Mouse (Mus musculus) embryonic facial prominence, embryonic 10.5 days (tissue): ENCODE measurements around the gene Vmn1r47. TPM values are rescaled to one million over a fixed set of nuclear protein-coding genes. Genes with fewer than 3 reads are reported as not detected.
"Not testable (repeated sequence)": the region's sequence is repeated elsewhere in the genome, so short reads cannot be mapped to it uniquely, and the experiment has no call there.

Experiments
- DNase-seq: peaks from one replicate; pipeline ENCODE4 v3.0.0-alpha.2; 2017; ENCODE audit warnings: low spot score
- H3K27ac ChIP-seq: fragments of 300-500 bp; sonication (generic); replicated peaks from 2 replicates; pipeline ENCODE4 v1.5.1; 2016; ENCODE audit warnings: mild to moderate bottlenecking
- H3K27me3 ChIP-seq: fragments of 300-500 bp; sonication (generic); replicated peaks from 2 replicates; pipeline ENCODE4 v1.6.1; 2016; ENCODE audit warnings: low read depth, mild to moderate bottlenecking; ENCODE audit not compliant: poor library complexity, severe bottlenecking
- H3K36me3 ChIP-seq: fragments of 300-500 bp; sonication (generic); replicated peaks from 2 replicates; pipeline ENCODE4 v1.6.1; 2016; ENCODE audit warnings: mild to moderate bottlenecking, moderate library complexity
- H3K4me1 ChIP-seq: fragments of 300-500 bp; sonication (generic); 2 replicates; pipeline ENCODE4 v1.6.1; 2016
- H3K4me3 ChIP-seq: fragments of 300-500 bp; sonication (generic); 2 replicates; pipeline ENCODE4 v1.5.1; 2016; ENCODE audit warnings: mild to moderate bottlenecking, moderate library complexity
- H3K9me3 ChIP-seq: fragments of 300-500 bp; sonication (generic); 2 replicates; pipeline ENCODE4 v1.6.1; 2016; ENCODE audit warnings: mild to moderate bottlenecking
- WGBS: fragments of 180-500 bp; shearing (Covaris S2); methylation state at CpG from one replicate; pipeline ENCODE4 v1.1.7; 2016; 5-methylcytosine and 5-hydroxymethylcytosine counted together
- polyA plus RNA-seq: library from polyadenylated mRNA; unstranded; fragments of >200 nt; fragmentation: Nextera tagmentation; extraction: Ambion mirVana; gene quantifications from 2 replicates; pipeline ENCODE4 v1.2.1, GENCODE M21; 2016

Vmn1r47 gene
- not detected in 2 replicates for polyA plus RNA-seq

- not testable (repeated sequence) for DNase-seq
Measured at GRCm38 (mm10) chr6:90015847-90016246, at the start of gene Vmn1r47. Gene Vmn1r47, plus strand, starts transcription at chr6:90016147.

GRCm38 (mm10) chr6:89966341-89966740, 49.6 kb upstream of the Vmn1r47 start:
- no peak for DNase-seq
- H3K27me3 ChIP-seq: no peaks in the 10 kb centered on the region
- H3K4me3 ChIP-seq: no peak overlapping the region
- H3K27ac ChIP-seq: no peak overlapping the region
- H3K36me3 ChIP-seq: no peaks in the 10 kb centered on the region
- H3K4me1 ChIP-seq: no peaks in the 10 kb centered on the region
- H3K9me3 ChIP-seq: peaks cover 29% of the 10 kb centered on the region; the same call in 1 of the 2 replicates

More at GRCm38 (mm10) chr6:90015847-90016246, at the start of gene Vmn1r47:
- not testable (repeated sequence) for H3K36me3 ChIP-seq, H3K4me3 ChIP-seq, H3K4me1 ChIP-seq, H3K27ac ChIP-seq, H3K27me3 ChIP-seq
- H3K9me3 ChIP-seq: 0 out of 2 replicates have a peak, but pooled peaks cover 14% of the 10 kb centered on the region
- WGBS: 93% methylated on average over 1 of the region's 1 CpGs

DNA sequence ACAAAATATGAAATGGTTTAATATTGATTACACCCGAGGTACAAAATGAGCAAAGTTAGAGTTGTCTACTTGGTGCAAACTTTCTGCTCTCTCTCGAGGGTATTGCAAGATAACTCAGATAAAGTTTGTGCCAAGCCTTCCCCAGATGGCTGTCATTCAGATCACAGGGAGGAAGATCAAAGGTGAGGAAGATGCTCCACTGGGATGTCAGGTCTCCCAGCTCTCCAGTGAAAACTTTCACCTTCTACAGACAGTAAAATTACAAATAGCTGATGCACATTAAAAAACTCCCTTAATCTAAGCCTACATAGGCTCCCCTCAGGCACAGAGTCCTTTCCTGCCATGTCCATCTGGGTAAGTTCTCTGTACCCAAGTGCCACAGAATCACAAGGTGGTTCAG, 46.9 kb upstream of the Vmn1r47 start, which contains the start of gene Vmn1r46:
Vmn1r46 (plus strand) TSS at position 301 of the 400 bp plus-strand sequence.
- no peak for DNase-seq
- Histone ChIP-seq H3K9me3 (peaks cover 36% of the 10 kb centered on the region; the same call in 1 of the 2 replicates), H3K27ac (no peak within 1 kb of the TSS), H3K27me3 (no peaks in the 10 kb centered on the region), H3K36me3 (no peaks in the 10 kb centered on the region), H3K4me3 (no peak within 1 kb of the TSS), H3K4me1 (no peaks in the 10 kb centered on the region)
- WGBS: 66% methylated on average over 2 of the region's 2 CpGs

DNA sequence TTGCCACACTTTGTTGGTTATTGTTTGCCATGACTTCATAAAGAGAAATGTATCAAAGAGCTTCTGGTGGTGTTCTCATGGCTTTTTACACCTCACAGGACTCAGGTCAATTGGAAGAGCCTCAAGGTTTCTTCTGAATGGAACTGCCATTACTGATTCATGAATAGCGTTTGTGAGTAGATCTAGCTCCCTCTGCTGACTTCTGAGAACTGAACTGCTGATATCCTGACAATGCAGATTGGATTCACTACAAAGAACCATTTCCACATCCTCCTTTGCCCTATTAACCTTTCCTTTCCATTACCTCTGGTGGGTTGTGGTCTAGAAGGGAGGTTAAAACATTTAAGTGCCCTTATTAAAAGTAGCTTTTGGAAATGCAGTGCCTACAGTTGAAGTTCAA, 30.0 kb upstream of the Vmn1r47 start:
- Histone ChIP-seq H3K4me1 (no peaks in the 10 kb centered on the region), H3K36me3 (no peaks in the 10 kb centered on the region), H3K4me3 (no peak overlapping the region), H3K27ac (no peak overlapping the region), H3K27me3 (no peaks in the 10 kb centered on the region), H3K9me3 (peaks cover 18% of the 10 kb centered on the region; the same call in 1 of the 2 replicates)
- no peak for DNase-seq
- 24% methylated on average over 1 of the region's 1 CpGs for WGBS

DNA sequence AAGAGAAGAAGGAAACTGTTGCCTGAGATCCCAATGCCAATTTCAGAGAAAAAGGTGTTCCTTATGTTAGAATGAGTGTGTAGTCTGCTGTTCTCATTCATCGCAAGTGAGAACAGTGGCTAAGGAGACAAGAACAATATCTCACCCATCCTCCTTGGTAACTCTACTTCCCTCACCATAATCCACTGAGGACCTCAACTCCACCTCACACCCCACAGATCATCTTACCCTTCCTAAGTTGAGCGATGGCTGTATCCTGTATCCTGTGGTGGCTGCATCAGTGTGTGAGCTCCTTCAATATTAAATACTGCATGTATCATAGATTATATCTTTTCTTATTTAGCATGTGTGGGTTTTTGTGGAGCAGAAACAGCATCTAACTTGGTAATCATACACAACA, 20.8 kb downstream of the Vmn1r47 start, which contains the start of gene Vmn1r48:
Vmn1r48 (minus strand) TSS at position 101 of the 400 bp plus-strand sequence.
- not testable (repeated sequence) for H3K27me3 ChIP-seq, H3K36me3 ChIP-seq, H3K4me3 ChIP-seq, DNase-seq, H3K9me3 ChIP-seq, H3K27ac ChIP-seq, H3K4me1 ChIP-seq
- WGBS: no CpG with 5 or more reads among the region's 2 CpGs

Other genes starting within 250 kb of the Vmn1r47 start
- gene Vmn1r42, start 139.7 kb upstream of the Vmn1r47 start, polyA plus RNA-seq: not detected in 2 replicates
- gene Vmn1r43, start 139.7 kb upstream of the Vmn1r47 start, polyA plus RNA-seq: not detected in 2 replicates
- not detected in 2 replicates for gene Vmn1r44, start 132.5 kb upstream of the Vmn1r47 start, polyA plus RNA-seq
- gene Vmn1r45, start 75.5 kb upstream of the Vmn1r47 start, polyA plus RNA-seq: not detected in 2 replicates
- gene Vmn1r46, start 46.8 kb upstream of the Vmn1r47 start, polyA plus RNA-seq: not detected in 2 replicates
- gene Vmn1r48, start 20.7 kb downstream of the Vmn1r47 start, polyA plus RNA-seq: not detected in 2 replicates
- not detected in 2 replicates for gene Vmn1r49, start 62.4 kb downstream of the Vmn1r47 start, polyA plus RNA-seq
- gene Vmn1r50, start 85.3 kb downstream of the Vmn1r47 start, polyA plus RNA-seq: not detected in 2 replicates
- not detected in 2 replicates for gene Vmn1r51, start 106.4 kb downstream of the Vmn1r47 start, polyA plus RNA-seq
- gene Vmn1r52, start 158.7 kb downstream of the Vmn1r47 start, polyA plus RNA-seq: not detected in 2 replicates
- gene V1ra8, start 186.6 kb downstream of the Vmn1r47 start, polyA plus RNA-seq: not detected in 2 replicates
- gene Vmn1r53, start 208.3 kb downstream of the Vmn1r47 start, polyA plus RNA-seq: not detected in 2 replicates
- not detected in 2 replicates for gene Vmn1r54, start 230.2 kb downstream of the Vmn1r47 start, polyA plus RNA-seq